Mouse (Mus musculus) erythroblast, embryonic 14.5 days (primary cell): Measurements from ENCODE around the gene Loxl4.

Experiments used
- GATA1 ChIP-seq: IDR thresholded peaks from 2 replicates; pipeline ENCODE4 v1.6.1; 2012; ENCODE audit warnings: low read length, inconsistent platforms, mixed read lengths
- TAL1 ChIP-seq: IDR thresholded peaks from 3 replicates; pipeline ENCODE4 v1.6.1; 2012; ENCODE audit warnings: low read length, inconsistent platforms, mixed read lengths

DNA sequence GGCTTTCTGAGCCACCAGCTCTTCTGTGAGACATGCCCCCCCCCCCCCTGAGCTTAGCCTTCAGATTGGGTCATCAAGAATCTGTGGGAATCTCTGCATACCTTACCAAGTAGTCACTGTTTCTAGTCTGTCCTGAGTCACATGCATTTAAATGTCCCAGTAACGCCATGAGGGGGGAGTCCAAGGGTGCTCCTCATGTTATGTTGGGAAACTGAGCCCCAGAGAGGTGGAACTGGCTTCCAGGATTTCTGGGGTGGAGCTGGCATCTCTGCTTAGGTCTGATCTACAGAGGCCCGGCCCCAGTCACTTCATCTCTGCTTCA, 47.6 kb upstream of the Loxl4 start:
- TF ChIP-seq GATA1 = no peak
- no peak for TF ChIP-seq TAL1
